Mouse (Mus musculus) thymus, postnatal 36 days (tissue): Measurements from ENCODE around the gene Abat.
"Not testable (repeated sequence)": the region's sequence is repeated elsewhere in the genome, so short reads cannot be mapped to it uniquely, and the experiment has no call there.

Experiments used
- DNase-seq, 2 experiments: peaks; one replicate each; pipeline ENCODE4 v3.0.0; 2022; ENCODE audit warnings: mixed read lengths in 2 of 2

Gene Abat

GRCm38 (mm10) chr16:8533477-8533876 is 20.2 kb downstream of the Abat start:
- no peak for DNase-seq

GRCm38 (mm10) chr16:8534466-8535200 is 21.4 kb downstream of the Abat start:
- DNase-seq, result no peak

- no peak for DNase-seq
These were observed 22.2 kb downstream of the Abat start for GRCm38 (mm10) chr16:8535411-8535810.

GRCm38 (mm10) chr16:8539150-8539865 is 26.1 kb downstream of the Abat start:
- DNase-seq, result no peak

- no peak for DNase-seq
These were observed 27.7 kb downstream of the Abat start for GRCm38 (mm10) chr16:8540859-8541314.

- no peak for DNase-seq
These were observed 34.6 kb downstream of the Abat start for GRCm38 (mm10) chr16:8547836-8548235.

GRCm38 (mm10) chr16:8549506-8549905 is 36.3 kb downstream of the Abat start:
- no peak for DNase-seq

GRCm38 (mm10) chr16:8554351-8554750 is 41.1 kb downstream of the Abat start:
- DNase-seq, result no peak

GRCm38 (mm10) chr16:8554751-8555150 is 41.5 kb downstream of the Abat start:
- DNase-seq, result not testable (repeated sequence)

GRCm38 (mm10) chr16:8555371-8555770 is 42.1 kb downstream of the Abat start:
- DNase-seq, result not testable (repeated sequence)

- DNase-seq, result no peak
These were observed 46.9 kb downstream of the Abat start for GRCm38 (mm10) chr16:8560079-8560478.

GRCm38 (mm10) chr16:8561101-8561500 is 47.9 kb downstream of the Abat start:
- DNase-seq, result not testable (repeated sequence)

- DNase-seq, result not testable (repeated sequence)
These were observed 48.6 kb downstream of the Abat start for GRCm38 (mm10) chr16:8561856-8562255.

GRCm38 (mm10) chr16:8562827-8563226 is 49.6 kb downstream of the Abat start:
- DNase-seq, result not testable (repeated sequence)

GRCm38 (mm10) chr16:8564836-8565235 is 51.6 kb downstream of the Abat start:
- no peak for DNase-seq

- DNase-seq, result no peak
These were observed 52.3 kb downstream of the Abat start for GRCm38 (mm10) chr16:8565539-8565938.

GRCm38 (mm10) chr16:8566115-8566711 is 53.0 kb downstream of the Abat start:
- no peak for DNase-seq

- DNase-seq, result no peak
These were observed 55.7 kb downstream of the Abat start for GRCm38 (mm10) chr16:8568881-8569280.

- no peak for DNase-seq
These were observed 57.1 kb downstream of the Abat start for GRCm38 (mm10) chr16:8570336-8570735.

- DNase-seq, result no peak
These were observed 57.8 kb downstream of the Abat start for GRCm38 (mm10) chr16:8570901-8571615.

- no peak for DNase-seq
These were observed 59.8 kb downstream of the Abat start for GRCm38 (mm10) chr16:8573041-8573440.

GRCm38 (mm10) chr16:8573751-8574150 is 60.5 kb downstream of the Abat start:
- no peak for DNase-seq

- no peak for DNase-seq
These were observed 61.1 kb downstream of the Abat start for GRCm38 (mm10) chr16:8574316-8574715.
